Mouse (Mus musculus) midbrain, embryonic 12.5 days (tissue): ENCODE measurements at regions not wholly inside any gene's neighbourhood (a gene's known extent, or its start where the extent isn't known, plus 50 kb on each side); places are given as distances from the start of the nearest gene placed in this dataset.

Source experiments
- ATAC-seq: fragments of 200-750 bp; cut with Nextera tagmentation; 2 replicates; pipeline ENCODE4 v1.8.0; 2017; ENCODE audit warnings: low read depth, moderate TSS enrichment, moderate library complexity; ENCODE audit not compliant: low FRiP score
- H3K27ac ChIP-seq: fragments of 300-500 bp; sonication (generic); replicated peaks from 2 replicates; pipeline ENCODE4 v1.5.1; 2016; ENCODE audit warnings: mild to moderate bottlenecking
- H3K27me3 ChIP-seq: fragments of 300-500 bp; sonication (generic); 2 replicates; pipeline ENCODE4 v1.6.1; 2016; ENCODE audit warnings: mild to moderate bottlenecking
- H3K36me3 ChIP-seq: fragments of 300-500 bp; sonication (generic); 2 replicates; pipeline ENCODE4 v1.6.1; 2016
- H3K4me1 ChIP-seq: fragments of 300-500 bp; sonication (generic); 2 replicates; pipeline ENCODE4 v1.6.1; 2016
- H3K4me2 ChIP-seq: fragments of 300-500 bp; sonication (generic); replicated peaks from 2 replicates; pipeline ENCODE4 v1.6.1; 2016; ENCODE audit warnings: mild to moderate bottlenecking, moderate library complexity
- H3K4me3 ChIP-seq: fragments of 300-500 bp; sonication (generic); 2 replicates; pipeline ENCODE4 v1.5.1; 2016; ENCODE audit warnings: mild to moderate bottlenecking
- H3K9ac ChIP-seq: fragments of 300-500 bp; sonication (generic); replicated peaks from 2 replicates; pipeline ENCODE4 v1.6.1; 2016; ENCODE audit warnings: mild to moderate bottlenecking, moderate library complexity
- H3K9me3 ChIP-seq: fragments of 300-500 bp; sonication (generic); 2 replicates; pipeline ENCODE4 v1.6.1; 2016; ENCODE audit warnings: mild to moderate bottlenecking
- WGBS: fragments of 180-500 bp; shearing (Covaris S2); methylation state at CpG from one replicate; pipeline ENCODE4 v1.1.7; 2016; 5-methylcytosine and 5-hydroxymethylcytosine counted together

DNA sequence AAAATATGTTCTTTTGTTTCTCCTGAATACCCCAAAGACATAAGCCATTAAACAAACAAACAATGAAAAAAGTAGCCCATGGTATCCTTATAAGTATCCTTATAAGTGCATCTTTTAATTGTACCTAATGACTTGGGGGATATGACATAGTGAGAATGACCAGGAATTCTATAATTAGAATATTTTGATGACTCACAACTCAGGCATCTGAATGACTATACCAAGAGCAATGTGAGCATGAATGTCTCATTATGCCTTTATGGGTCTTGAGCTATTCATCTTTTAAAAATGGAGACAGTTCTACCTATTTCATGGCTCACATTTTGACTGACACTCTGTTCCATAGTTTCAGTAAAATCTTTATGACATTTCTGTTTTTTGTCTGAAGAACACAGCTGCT lies 423.3 kb downstream of the Kcna4 start:
- H3K27me3 ChIP-seq: no peaks in the 10 kb centered on the region
- no peaks in the 10 kb centered on the region for H3K9me3 ChIP-seq
- H3K27ac ChIP-seq: no peak overlapping the region
- H3K4me2 ChIP-seq: no peak overlapping the region
- H3K9ac ChIP-seq: no peak overlapping the region
- no peaks in the 10 kb centered on the region for H3K4me1 ChIP-seq
- no peak for ATAC-seq
- no peaks in the 10 kb centered on the region for H3K36me3 ChIP-seq
- no peak overlapping the region for H3K4me3 ChIP-seq

DNA sequence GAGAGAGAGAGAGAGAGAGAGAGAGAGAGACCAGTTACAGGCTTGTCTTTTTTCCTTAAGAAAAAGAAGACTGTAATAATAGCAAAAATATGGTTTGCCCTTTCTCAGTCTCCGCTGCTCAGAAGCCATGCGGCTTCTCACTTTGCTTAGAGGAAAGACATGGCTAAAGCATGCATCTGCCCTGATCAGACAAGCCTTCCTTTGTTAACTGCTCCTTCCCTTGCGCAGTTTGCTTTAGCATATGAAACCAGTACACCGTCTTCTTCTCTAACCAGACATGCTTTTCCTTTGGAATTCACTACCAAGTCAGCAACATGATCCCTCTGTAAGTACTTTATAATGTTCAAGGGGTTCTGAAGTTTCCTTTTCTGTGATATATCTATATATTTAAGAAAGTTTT lies 439.0 kb downstream of the Kcna4 start:
- no peak overlapping the region for H3K9ac ChIP-seq
- no peak overlapping the region for H3K4me2 ChIP-seq
- no peaks in the 10 kb centered on the region for H3K9me3 ChIP-seq
- 0 out of 2 replicates have a peak, but pooled peaks cover 3% of the 10 kb centered on the region for H3K4me1 ChIP-seq
- no peak overlapping the region for H3K27ac ChIP-seq
- H3K27me3 ChIP-seq: no peaks in the 10 kb centered on the region
- no peak overlapping the region for H3K4me3 ChIP-seq
- no peak for ATAC-seq
- WGBS: 70% methylated on average over 4 of the region's 4 CpGs
- H3K36me3 ChIP-seq: no peaks in the 10 kb centered on the region

DNA sequence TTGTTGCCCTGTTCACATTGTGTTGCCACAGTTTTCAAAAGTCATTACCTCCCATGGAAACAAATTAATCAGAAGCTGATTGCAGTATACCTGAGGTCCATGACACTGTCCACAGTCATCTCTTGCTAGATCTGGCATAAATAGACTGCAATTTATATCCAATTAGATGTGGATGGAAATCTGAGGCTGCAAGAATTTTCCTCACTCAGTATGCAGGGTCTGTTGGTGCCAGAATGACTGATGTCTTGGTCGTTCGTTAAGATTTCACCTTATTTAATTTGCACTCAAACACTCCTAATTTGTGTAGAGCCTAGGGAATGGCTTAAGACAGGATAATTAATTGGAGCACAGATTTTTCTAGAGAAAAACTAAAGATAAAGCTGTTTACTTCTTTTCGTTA lies 443.9 kb downstream of the Kcna4 start:
- Histone ChIP-seq H3K4me1 (no peaks in the 10 kb centered on the region), H3K36me3 (no peaks in the 10 kb centered on the region), H3K9me3 (no peaks in the 10 kb centered on the region), H3K27me3 (no peaks in the 10 kb centered on the region), H3K9ac (no peak overlapping the region), H3K27ac (no peak overlapping the region), H3K4me2 (no peak overlapping the region), H3K4me3 (no peak overlapping the region)
- peak; percentile 56; the same call in 1 of the 2 replicates for ATAC-seq
- WGBS: 81% methylated on average over 3 of the region's 3 CpGs

DNA sequence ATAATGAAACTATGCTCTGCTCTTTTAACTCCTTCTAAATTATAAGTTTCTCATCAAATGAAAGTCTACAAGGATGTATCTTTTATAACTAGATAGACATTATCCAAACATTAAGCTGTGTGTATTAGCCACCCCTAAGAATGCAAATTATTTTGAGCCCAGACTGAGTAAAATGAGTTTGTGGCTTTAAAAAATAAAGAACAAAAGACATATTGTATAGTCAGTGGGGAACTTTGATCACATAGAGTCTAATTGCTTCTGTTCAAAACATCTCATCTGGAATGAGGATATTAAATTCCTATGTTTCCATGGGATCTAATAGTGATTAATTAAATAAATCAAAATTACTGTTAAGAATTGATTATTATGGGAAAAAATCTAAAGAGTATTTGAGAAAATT lies 444.3 kb downstream of the Kcna4 start:
- H3K27me3 ChIP-seq: no peaks in the 10 kb centered on the region
- no peak for ATAC-seq
- H3K4me2 ChIP-seq: no peak overlapping the region
- no peak overlapping the region for H3K27ac ChIP-seq
- H3K9me3 ChIP-seq: no peaks in the 10 kb centered on the region
- H3K9ac ChIP-seq: no peak overlapping the region
- H3K4me1 ChIP-seq: no peaks in the 10 kb centered on the region
- H3K36me3 ChIP-seq: no peaks in the 10 kb centered on the region
- no peak overlapping the region for H3K4me3 ChIP-seq
